24 mouse cellular contexts compared by ENCODE assay signal in genomic region chr11:51211426-51211825, GRCm38 (mm10). TPM values are rescaled to one million over a fixed set of nuclear protein-coding genes. Genes with fewer than 3 reads are reported as not detected.
"Had no signal": no experiment of that assay in that cellular context is flagged by ENCODE, and none has a peak within 500 bp of the region (broad histone marks: within the 10 kb centered on the region; RNA-seq: fewer than 3 reads in every experiment).

No protein-coding gene starts in this region.

- H3K4me3 ChIP-seq: neural tube, embryonic 12.5 days; neural tube, embryonic 13.5 days; neural tube, embryonic 15.5 days; stomach, embryonic 15.5 days had no signal

- DNase-seq: retina, postnatal 1 day; right cerebral cortex, adult 18-20 months; right cerebral cortex, postnatal 14 days; right cerebral cortex, postnatal 25 days; right cerebral cortex, postnatal 4 days; spleen, adult 18-20 months; thymus, adult 18-20 months; thymus, adult 2 months; thymus, postnatal 14 days; thymus, postnatal 25 days; thymus, postnatal 36 days; thymus, postnatal 4 days had no signal

- H3K27ac ChIP-seq: neural tube, embryonic 12.5 days; neural tube, embryonic 13.5 days; neural tube, embryonic 15.5 days; stomach, embryonic 15.5 days had no signal

- H3K9ac ChIP-seq: neural tube, embryonic 12.5 days; neural tube, embryonic 13.5 days; neural tube, embryonic 15.5 days; stomach, embryonic 15.5 days had no signal

- H3K4me1 ChIP-seq: neural tube, embryonic 12.5 days; neural tube, embryonic 13.5 days; neural tube, embryonic 15.5 days; stomach, embryonic 15.5 days had no signal

- H3K9me3 ChIP-seq: neural tube, embryonic 12.5 days; neural tube, embryonic 13.5 days; neural tube, embryonic 15.5 days; stomach, embryonic 15.5 days had no signal

- H3K27me3 ChIP-seq: neural tube, embryonic 12.5 days; neural tube, embryonic 13.5 days; neural tube, embryonic 15.5 days; stomach, embryonic 15.5 days had no signal

- H3K36me3 ChIP-seq: neural tube, embryonic 12.5 days; neural tube, embryonic 13.5 days; neural tube, embryonic 15.5 days; stomach, embryonic 15.5 days had no signal

- H3K4me2 ChIP-seq: neural tube, embryonic 12.5 days; neural tube, embryonic 13.5 days; neural tube, embryonic 15.5 days; stomach, embryonic 15.5 days had no signal

RNA-seq across cellular contexts. Expression of gene Gm12569, which starts 8.8 kb away (rescaled TPM):
- total RNA-seq: neutrophil, adult 5-6 weeks had no signal
- polyA plus RNA-seq: neural tube, embryonic 12.5 days; neural tube, embryonic 13.5 days; neural tube, embryonic 14.5 days; neural tube, embryonic 15.5 days; small intestine, adult 2 months; spleen, adult 2 months; stomach, embryonic 14.5 days; stomach, embryonic 15.5 days; stomach, embryonic 16.5 days; thymus, adult 2 months; thymus, postnatal 0 days; urinary bladder, adult 2 months had no signal

RNA-seq across cellular contexts. Expression of gene BC049762, which starts 51.4 kb away (rescaled TPM):
- total RNA-seq: neutrophil, adult 5-6 weeks had no signal
- polyA plus RNA-seq: neural tube, embryonic 13.5 days; spleen, adult 2 months had no signal
